Mouse (Mus musculus): ENCODE results near the gene Unc93a2.
"Not testable (repeated sequence)": the region's sequence is repeated elsewhere in the genome, so short reads cannot be mapped to it uniquely, and the experiment has no call there.

The Unc93a2 gene

DNA sequence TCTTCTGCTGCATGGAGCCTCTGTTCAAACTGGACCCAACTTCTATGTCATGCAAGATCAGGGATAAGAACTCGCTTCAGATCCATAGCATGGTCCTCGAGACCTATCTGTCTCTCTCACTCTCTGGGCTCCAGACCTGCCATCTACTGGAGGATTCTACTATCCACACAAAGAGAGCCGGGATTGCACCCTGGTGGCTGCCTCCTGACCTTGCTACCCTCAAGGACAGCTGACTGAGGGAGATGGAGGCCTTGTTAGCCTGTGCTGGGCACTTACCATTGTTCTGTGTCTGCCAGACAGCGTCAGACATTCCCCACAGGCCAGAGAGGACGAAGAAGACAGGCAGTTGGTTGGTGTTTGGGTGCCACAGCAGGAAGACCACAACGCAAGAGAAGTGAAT lies 15.9 kb downstream of the Unc93a2 start:
- peak; percentile 70 for DNase-seq

- DNase-seq: not testable (repeated sequence)
Measured at GRCm38 (mm10) chr17:7366676-7367374, 18.4 kb downstream of the Unc93a2 start.

GRCm38 (mm10) chr17:7366265-7366664 lies 19.0 kb downstream of the Unc93a2 start:
- DNase-seq: not testable (repeated sequence)

- not testable (repeated sequence) for DNase-seq
Measured at GRCm38 (mm10) chr17:7365615-7366014, 19.6 kb downstream of the Unc93a2 start.

- DNase-seq: peak; percentile 93
Measured at GRCm38 (mm10) chr17:7360749-7361465, 24.4 kb downstream of the Unc93a2 start.

DNA sequence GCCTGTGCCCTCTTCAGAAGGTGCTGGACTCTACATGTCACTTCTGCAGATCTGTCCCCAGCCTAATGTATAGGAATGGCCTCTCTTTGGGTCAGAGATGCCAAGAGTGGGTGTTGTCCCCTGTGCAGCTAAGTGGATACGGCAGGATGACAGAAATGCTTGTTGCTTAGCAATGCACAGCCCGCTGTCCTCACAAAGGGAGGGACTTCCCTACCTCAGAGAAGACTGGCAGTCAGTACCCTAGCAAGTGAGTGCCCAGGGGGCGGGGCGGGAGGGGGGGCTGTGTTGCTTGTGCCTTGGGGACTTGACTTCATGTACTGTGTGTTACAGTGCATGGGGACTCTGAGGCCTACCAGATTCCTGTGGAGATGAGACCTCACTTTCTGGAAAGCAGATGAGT lies 25.5 kb downstream of the Unc93a2 start:
- not testable (repeated sequence) for DNase-seq

DNA sequence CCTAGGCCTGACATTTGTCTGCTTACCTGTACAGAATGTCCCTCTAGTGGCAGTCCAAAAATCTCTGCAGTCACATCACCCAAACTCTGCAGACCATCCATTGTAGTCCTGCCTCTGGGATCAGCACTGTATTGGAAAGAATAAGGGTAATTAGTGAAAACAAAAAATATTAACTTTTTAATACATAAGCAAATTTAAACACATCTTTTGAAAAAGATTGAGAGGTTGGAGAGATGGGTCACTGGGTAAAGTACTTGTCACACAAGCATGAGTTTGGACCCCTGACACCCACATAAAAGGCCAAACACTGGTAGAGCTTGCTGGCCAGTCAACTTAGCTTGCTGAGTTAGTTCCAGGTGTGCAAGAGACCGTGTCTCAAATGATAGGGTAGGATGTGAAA lies 32.7 kb downstream of the Unc93a2 start, which contains the start of gene Ttll2:
Gene Ttll2, minus strand, starts transcription at position 101 of the 400 bp plus-strand sequence.
- not testable (repeated sequence) for DNase-seq

GRCm38 (mm10) chr17:7348765-7349164 lies 36.5 kb downstream of the Unc93a2 start:
- DNase-seq: not testable (repeated sequence)

GRCm38 (mm10) chr17:7337381-7337780 lies 47.9 kb downstream of the Unc93a2 start:
- not testable (repeated sequence) for DNase-seq

DNA sequence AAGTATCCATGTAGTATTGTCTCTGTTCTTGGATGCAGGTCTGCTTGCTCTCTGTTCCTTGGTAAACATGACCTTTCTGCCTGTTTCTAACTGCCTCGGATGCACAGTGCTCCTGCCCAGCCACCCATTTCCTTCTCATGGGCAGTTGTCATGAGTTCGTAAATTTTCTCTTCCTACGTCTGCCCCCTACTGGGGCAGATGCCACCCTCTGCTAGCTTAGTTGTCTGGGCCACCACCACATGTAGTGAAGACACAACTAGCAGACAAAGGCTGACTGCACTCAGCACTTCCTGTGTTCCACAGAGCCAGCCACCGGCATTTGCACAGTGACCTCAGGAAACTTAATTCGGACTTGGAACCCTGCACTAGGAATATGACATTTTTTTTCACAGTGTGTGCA lies 52.5 kb downstream of the Unc93a2 start:
- not testable (repeated sequence) for DNase-seq

DNA sequence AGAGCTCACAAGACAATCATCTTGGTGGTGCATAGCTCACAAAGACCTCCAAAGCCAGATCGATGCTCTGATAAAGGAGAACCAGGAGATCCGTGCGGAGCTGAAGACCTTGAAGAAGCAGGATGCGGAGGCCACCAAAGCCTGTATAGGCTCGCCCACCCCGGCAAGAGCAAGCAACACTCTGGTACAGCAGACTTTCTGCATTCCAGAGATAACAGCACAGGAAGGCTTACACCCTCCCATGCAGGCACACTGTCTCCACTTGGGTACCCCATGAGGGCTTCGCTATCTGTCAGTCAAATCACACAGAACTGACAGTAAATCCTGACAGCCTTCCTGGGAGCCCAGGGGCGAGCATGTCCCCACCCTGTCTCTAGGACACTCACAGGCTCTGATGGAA lies 58.8 kb downstream of the Unc93a2 start:
- DNase-seq: not testable (repeated sequence)

GRCm38 (mm10) chr17:7324346-7324745 lies 60.9 kb downstream of the Unc93a2 start, which contains the start of gene Tcp10a:
TSS of gene Tcp10a (plus strand) at chr17:7324646.
- DNase-seq: not testable (repeated sequence)

- not testable (repeated sequence) for DNase-seq
Measured at GRCm38 (mm10) chr17:7319789-7320188, 65.5 kb downstream of the Unc93a2 start.

- peak; percentile 95 for DNase-seq
Measured at GRCm38 (mm10) chr17:7315693-7316382, 69.4 kb downstream of the Unc93a2 start.

Measured in heart, adult 11 months (tissue).